Mouse (Mus musculus) heart, adult 8-10 months (tissue): ENCODE results near the gene Prdm9. TPM values are rescaled to one million over a fixed set of nuclear protein-coding genes. Genes with fewer than 3 reads are reported as not detected.

ENCODE experiments used
- DNase-seq: peaks from one replicate; pipeline ENCODE4 v3.0.0; 2022; ENCODE audit warnings: low spot score
- total RNA-seq, 4 experiments: library from RNA; stranded (reverse); gene quantifications; 2 replicates each; pipeline ENCODE4 v1.2.4; 2022

The Prdm9 gene
- total RNA-seq, 4 experiments from 2014 or later, result 0.95 to 3.1 (median 1.4) TPM

GRCm38 (mm10) chr17:15527811-15528136 lies 36.4 kb downstream of the Prdm9 start:
- DNase-seq, result no peak

- DNase-seq, result peak; percentile 97
Observed at GRCm38 (mm10) chr17:15526986-15527810, 37.0 kb downstream of the Prdm9 start, which contains the start of gene Pdcd2. Gene Pdcd2, minus strand, starts transcription at chr17:15527301.

GRCm38 (mm10) chr17:15526304-15526703 lies 37.9 kb downstream of the Prdm9 start:
- DNase-seq, result no peak

- DNase-seq, result no peak
Observed at GRCm38 (mm10) chr17:15518766-15519165, 45.4 kb downstream of the Prdm9 start.

GRCm38 (mm10) chr17:15518186-15518585 lies 46.0 kb downstream of the Prdm9 start:
- no peak for DNase-seq

GRCm38 (mm10) chr17:15517776-15518175 lies 46.4 kb downstream of the Prdm9 start:
- DNase-seq, result no peak

GRCm38 (mm10) chr17:15510694-15511093 lies 53.5 kb downstream of the Prdm9 start:
- DNase-seq, result no peak

- DNase-seq, result peak; percentile 98
Observed at GRCm38 (mm10) chr17:15499656-15500394, 64.3 kb downstream of the Prdm9 start, which contains the start of the genes Psmb1 and Tbp. Gene Psmb1, minus strand, starts transcription at chr17:15499751. Gene Tbp, plus strand, starts transcription at chr17:15499888.

GRCm38 (mm10) chr17:15498753-15499113 lies 65.4 kb downstream of the Prdm9 start:
- no peak for DNase-seq

GRCm38 (mm10) chr17:15497882-15498752 lies 66.0 kb downstream of the Prdm9 start:
- peak; percentile 91 for DNase-seq

Other genes starting within 250 kb of the Prdm9 start
- gene Dll1, start 187.5 kb downstream of the Prdm9 start, total RNA-seq, result 1 to 10 TPM; 3.7 to 7.3 (median 5.7) TPM
- 10 to 100 TPM; 11.2 to 14.7 (median 14.2) TPM for gene Fam120b, start 168.2 kb downstream of the Prdm9 start, total RNA-seq
- gene Psmb1, start 64.6 kb downstream of the Prdm9 start, total RNA-seq, result 100 to 1,000 TPM; 115 to 133 (median 121) TPM
- gene Tbp, start 64.5 kb downstream of the Prdm9 start, total RNA-seq, result 10 to 100 TPM in 2 of 4 experiments, 1 to 10 TPM in 2; 8.4 to 11.2 (median 9.4) TPM
- gene Pdcd2, start 37.1 kb downstream of the Prdm9 start, total RNA-seq, result 10 to 100 TPM; 16.6 to 19.2 (median 17.4) TPM
- 10 to 100 TPM; 14.0 to 16.8 (median 15.8) TPM for gene Chd1, start 140.6 kb upstream of the Prdm9 start, total RNA-seq